Mouse (Mus musculus) mouse trophoblast stem cell (cell line): ENCODE measurements around the gene Mfap5.
"Not testable (repeated sequence)": the region's sequence is repeated elsewhere in the genome, so short reads cannot be mapped to it uniquely, and the experiment has no call there.

ENCODE experiments used
- in situ Hi-C, 2 experiments: fragments of 300-500 bp; cut with MseI, MboI; formaldehyde crosslinking; loops; 2 replicates in 1 of 2; 3 replicates in 1 of 2; pipeline ENCODE4 v1.15.1; 2025

Gene Mfap5

GRCm38 (mm10) chr6:122505545-122505944 lies at the start of gene Mfap5:
TSS of gene Mfap5 (plus strand) at chr6:122505845.
- in situ Hi-C loops: no loop called here

- in situ Hi-C loops: no loop called here
These were observed 46.5 kb upstream of the Mfap5 start for GRCm38 (mm10) chr6:122458946-122459693.

- in situ Hi-C loops: no loop called here
These were observed 39.4 kb upstream of the Mfap5 start for GRCm38 (mm10) chr6:122466092-122466713.

- in situ Hi-C loops: no loop called here
These were observed 36.5 kb upstream of the Mfap5 start for GRCm38 (mm10) chr6:122469030-122469640.

- in situ Hi-C loops: no loop called here
These were observed 35.4 kb upstream of the Mfap5 start for GRCm38 (mm10) chr6:122470240-122470639.

- in situ Hi-C loops: not testable (repeated sequence)
These were observed 34.2 kb upstream of the Mfap5 start for GRCm38 (mm10) chr6:122471461-122471860.

GRCm38 (mm10) chr6:122478062-122478461 lies 27.6 kb upstream of the Mfap5 start:
- in situ Hi-C loops: no loop called here

GRCm38 (mm10) chr6:122485401-122486296 lies 20.0 kb upstream of the Mfap5 start:
- in situ Hi-C loops: no loop called here

- in situ Hi-C loops: no loop called here
These were observed 19.1 kb upstream of the Mfap5 start for GRCm38 (mm10) chr6:122486297-122487117.

- in situ Hi-C loops: loop anchor here in 1 of 2 experiments (10.0 kb wide), 1 partner anchor 74 kb away; no protein-coding TSS in a partner anchor
These were observed 14.6 kb upstream of the Mfap5 start for GRCm38 (mm10) chr6:122490929-122491512.

- in situ Hi-C loops: loop anchor here in 1 of 2 experiments (10.0 kb wide), 1 partner anchor 73 kb away; no protein-coding TSS in a partner anchor
These were observed 14.1 kb upstream of the Mfap5 start for GRCm38 (mm10) chr6:122491557-122491956.

GRCm38 (mm10) chr6:122492479-122492878 lies 13.2 kb upstream of the Mfap5 start:
- in situ Hi-C loops: loop anchor here in 1 of 2 experiments (10.0 kb wide), 1 partner anchor 72 kb away; no protein-coding TSS in a partner anchor

GRCm38 (mm10) chr6:122493799-122494472 lies 11.7 kb upstream of the Mfap5 start:
- in situ Hi-C loops: loop anchor here in 1 of 2 experiments (10.0 kb wide), 1 partner anchor 71 kb away; no protein-coding TSS in a partner anchor

GRCm38 (mm10) chr6:122495082-122495881 lies 10.4 kb upstream of the Mfap5 start:
- in situ Hi-C loops: loop anchor here in 1 of 2 experiments (10.0 kb wide), 1 partner anchor 70 kb away; no protein-coding TSS in a partner anchor

- in situ Hi-C loops: loop anchor here in 1 of 2 experiments (10.0 kb wide), 1 partner anchor 68 kb away; no protein-coding TSS in a partner anchor
These were observed 9.1 kb upstream of the Mfap5 start for GRCm38 (mm10) chr6:122496501-122496900.

GRCm38 (mm10) chr6:122498661-122499060 lies 7.0 kb upstream of the Mfap5 start, which contains the start of gene Rimklb:
TSS of gene Rimklb (minus strand) at chr6:122498761.
- in situ Hi-C loops: loop anchor here in 1 of 2 experiments (10.0 kb wide), 1 partner anchor 66 kb away; no protein-coding TSS in a partner anchor

- in situ Hi-C loops: no loop called here
These were observed 604 bp upstream of the Mfap5 start for GRCm38 (mm10) chr6:122505041-122505440.

- in situ Hi-C loops: no loop called here
These were observed 2.8 kb downstream of the Mfap5 start for GRCm38 (mm10) chr6:122508494-122508893.
